Mouse (Mus musculus) forebrain, embryonic 13.5 days (tissue): ENCODE data around the gene Plekhm2. TPM values are rescaled to one million over a fixed set of nuclear protein-coding genes. Genes with fewer than 3 reads are reported as not detected.

ENCODE experiments used
- ATAC-seq: fragments of 200-750 bp; cut with Nextera tagmentation; 2 replicates; pipeline ENCODE4 v1.8.0; 2017
- H3K27ac ChIP-seq: fragments of 300-500 bp; sonication (generic); 2 replicates; pipeline ENCODE4 v1.5.1; 2015; ENCODE audit warnings: inconsistent platforms, mild to moderate bottlenecking, moderate library complexity
- H3K27me3 ChIP-seq: fragments of 300-500 bp; sonication (generic); 2 replicates; pipeline ENCODE4 v1.6.1; 2015; ENCODE audit warnings: mild to moderate bottlenecking, inconsistent platforms
- H3K36me3 ChIP-seq: fragments of 300-500 bp; sonication (generic); 2 replicates; pipeline ENCODE4 v1.6.1; 2015; ENCODE audit warnings: mild to moderate bottlenecking, inconsistent platforms; ENCODE audit not compliant: poor library complexity, severe bottlenecking
- H3K4me1 ChIP-seq: fragments of 300-500 bp; sonication (generic); 2 replicates; pipeline ENCODE4 v1.6.1; 2015; ENCODE audit warnings: inconsistent platforms
- H3K4me2 ChIP-seq: fragments of 300-500 bp; sonication (generic); 2 replicates; pipeline ENCODE4 v1.6.1; 2015; ENCODE audit warnings: inconsistent platforms, mild to moderate bottlenecking, moderate library complexity
- H3K4me3 ChIP-seq: fragments of 300-500 bp; sonication (generic); 2 replicates; pipeline ENCODE4 v1.5.1; 2015; ENCODE audit warnings: mild to moderate bottlenecking, inconsistent platforms
- H3K9ac ChIP-seq: fragments of 300-500 bp; sonication (generic); 2 replicates; pipeline ENCODE4 v1.6.1; 2015; ENCODE audit warnings: mild to moderate bottlenecking, inconsistent platforms
- H3K9me3 ChIP-seq: fragments of 300-500 bp; sonication (generic); replicated peaks from 2 replicates; pipeline ENCODE4 v1.6.1; 2016; ENCODE audit warnings: inconsistent platforms
- WGBS: fragments of 180-500 bp; shearing (Covaris S2); methylation state at CpG from one replicate; pipeline ENCODE4 v1.1.7; 2015; 5-methylcytosine and 5-hydroxymethylcytosine counted together
- polyA plus RNA-seq: library from polyadenylated mRNA; unstranded; fragments of >200 nt; fragmentation: Nextera tagmentation; extraction: Ambion mirVana; gene quantifications from 2 replicates; pipeline ENCODE4 v1.2.1, GENCODE M21; 2015

The Plekhm2 gene
- polyA plus RNA-seq, 1 experiment from 2014 or later = 6.1 TPM

DNA sequence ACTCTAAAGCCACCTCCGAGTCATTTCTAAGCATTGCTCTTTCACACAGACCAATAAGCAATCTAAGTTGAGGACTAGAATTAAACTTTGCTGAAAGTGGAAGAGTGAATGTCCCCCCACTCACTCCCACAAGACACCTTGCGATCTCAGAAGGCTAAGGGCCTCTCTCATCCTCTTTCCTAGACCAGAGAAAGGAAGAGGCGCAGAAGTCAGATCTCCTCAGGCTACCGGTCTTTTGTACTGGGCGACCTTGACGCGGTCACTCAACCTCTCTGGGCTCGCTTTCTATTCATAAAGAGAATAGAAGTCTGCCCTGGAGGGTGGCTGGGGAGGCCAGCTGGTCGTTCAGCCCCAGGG is 65.8 kb downstream of the Plekhm2 start:
- no peak for ATAC-seq
- Histone ChIP-seq H3K36me3 (peaks cover 5% of the 10 kb centered on the region; the same call in 1 of the 2 replicates), H3K27me3 (peaks cover 54% of the 10 kb centered on the region), H3K4me3 (peak overlapping the region; percentile 50), H3K27ac (no peak overlapping the region), H3K9me3 (no peaks in the 10 kb centered on the region), H3K9ac (peak overlapping the region; percentile 62), H3K4me2 (peak overlapping the region; percentile 76), H3K4me1 (peaks cover 16% of the 10 kb centered on the region)
- WGBS = 5% methylated on average over 9 of the region's 9 CpGs

DNA sequence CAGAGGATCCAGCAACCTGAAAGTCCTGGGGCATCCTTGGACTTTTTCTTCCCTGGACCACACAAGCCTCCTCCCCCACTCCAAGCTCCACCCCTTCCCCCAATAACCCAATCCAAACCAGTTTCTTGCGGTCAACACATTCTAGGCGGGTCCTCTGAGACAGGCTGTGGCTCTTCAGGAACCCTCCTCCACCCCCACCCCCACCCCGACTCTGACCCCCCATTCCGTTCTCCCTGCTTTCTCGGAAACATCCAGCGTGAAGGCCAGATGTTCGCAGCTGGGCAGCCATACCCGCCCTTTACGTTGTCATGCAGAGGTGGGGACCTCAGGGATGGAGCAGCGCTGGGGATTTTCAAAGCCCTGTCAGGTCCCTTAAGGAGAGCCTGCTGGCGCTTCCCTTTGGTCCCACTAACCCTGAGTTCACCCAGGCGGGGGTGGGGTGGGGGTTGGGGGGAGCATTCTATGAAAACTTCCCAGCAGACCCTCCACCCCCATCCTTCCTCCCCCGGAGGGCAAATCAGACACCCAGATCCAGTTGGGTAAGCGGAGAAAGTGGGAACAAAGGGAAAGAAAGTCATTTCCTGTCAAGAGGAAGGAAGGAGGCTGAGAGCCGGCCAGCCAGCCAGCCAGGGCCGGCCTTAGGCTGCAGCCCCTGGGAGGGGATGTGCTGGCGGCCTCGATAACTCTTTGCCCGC is 66.4 kb downstream of the Plekhm2 start:
- no peak for ATAC-seq
- Histone ChIP-seq H3K9ac (peak overlapping the region; percentile 62), H3K4me1 (peaks cover 16% of the 10 kb centered on the region), H3K27me3 (peaks cover 54% of the 10 kb centered on the region), H3K36me3 (peaks cover 5% of the 10 kb centered on the region; the same call in 1 of the 2 replicates), H3K4me3 (peak overlapping the region; percentile 50), H3K4me2 (peak overlapping the region; percentile 76), H3K9me3 (no peaks in the 10 kb centered on the region), H3K27ac (no peak overlapping the region)
- WGBS = 2% methylated on average over 19 of the region's 19 CpGs

DNA sequence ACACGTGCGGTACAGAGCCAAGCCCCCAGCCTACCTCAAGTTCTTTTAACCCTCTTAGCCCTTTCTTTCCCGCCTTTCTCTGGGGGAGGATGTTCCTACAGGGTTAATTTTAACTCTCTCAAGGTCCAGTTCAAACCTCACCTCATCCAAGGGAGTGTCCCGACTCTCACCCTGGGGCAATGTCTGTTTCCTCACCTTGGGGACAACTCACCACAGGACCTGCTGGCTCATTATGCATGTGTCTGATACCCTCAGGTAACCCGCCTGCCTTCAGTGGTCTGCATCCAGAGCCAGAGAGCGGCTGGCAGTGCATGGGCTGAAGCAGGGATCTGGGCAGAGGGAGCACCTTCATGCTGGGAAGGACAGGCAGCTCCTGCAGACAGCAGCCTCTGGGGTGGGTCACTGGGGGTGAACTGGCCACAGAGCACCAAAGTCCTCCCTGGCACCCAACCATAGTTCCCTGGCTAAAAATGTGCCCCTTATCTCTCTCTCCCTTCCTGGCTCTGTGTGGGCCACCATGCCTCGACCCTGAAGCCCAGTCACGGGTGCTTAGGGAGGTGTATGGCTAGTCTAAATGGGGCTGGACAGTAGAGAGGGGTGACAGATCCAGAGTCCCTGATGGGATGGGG is 67.9 kb downstream of the Plekhm2 start:
- 84% methylated on average over 8 of the region's 8 CpGs for WGBS
- peaks cover 5% of the 10 kb centered on the region; the same call in 1 of the 2 replicates for H3K36me3 ChIP-seq
- H3K4me3 ChIP-seq = no peak overlapping the region
- no peak overlapping the region for H3K4me2 ChIP-seq
- no peak overlapping the region for H3K27ac ChIP-seq
- ATAC-seq = no peak
- H3K4me1 ChIP-seq = peaks cover 16% of the 10 kb centered on the region
- no peak overlapping the region for H3K9ac ChIP-seq
- H3K27me3 ChIP-seq = peaks cover 48% of the 10 kb centered on the region
- no peaks in the 10 kb centered on the region for H3K9me3 ChIP-seq

DNA sequence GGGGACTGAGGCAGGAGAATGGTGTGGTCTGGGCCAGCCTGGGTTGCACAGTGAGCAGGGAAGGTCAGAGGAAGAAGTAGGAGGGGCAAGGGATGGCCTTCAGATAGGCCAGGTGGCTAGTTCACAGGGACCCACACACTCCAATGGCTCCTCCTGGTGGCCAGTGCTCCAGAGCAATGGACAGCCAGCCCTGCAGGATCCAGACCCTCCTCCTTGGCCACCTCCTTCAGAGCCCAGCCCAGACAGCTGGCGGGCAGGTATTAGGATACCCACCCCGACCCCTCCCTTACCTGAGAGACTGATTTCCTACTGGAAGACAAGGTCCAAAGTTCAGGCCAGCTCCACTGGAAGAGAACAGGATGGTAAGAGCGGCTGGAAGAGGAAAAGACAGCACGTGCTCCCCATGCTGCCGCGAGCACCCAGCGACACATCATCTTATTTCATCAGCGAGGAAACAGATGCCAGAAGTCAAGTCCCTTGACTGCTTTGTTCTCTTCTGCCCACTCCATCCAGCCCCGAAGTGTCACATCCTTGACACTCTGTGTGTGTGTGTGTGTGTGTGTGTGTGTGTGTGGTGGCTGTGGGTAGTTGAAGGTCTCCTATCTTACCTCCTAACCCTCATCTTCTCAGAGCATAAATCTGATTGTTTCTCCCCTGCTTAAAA is 69.0 kb downstream of the Plekhm2 start:
- no peak overlapping the region for H3K4me3 ChIP-seq
- H3K27ac ChIP-seq = no peak overlapping the region
- H3K27me3 ChIP-seq = peaks cover 40% of the 10 kb centered on the region
- H3K36me3 ChIP-seq = peaks cover 5% of the 10 kb centered on the region; the same call in 1 of the 2 replicates
- ATAC-seq = no peak
- no peaks in the 10 kb centered on the region for H3K9me3 ChIP-seq
- peaks cover 16% of the 10 kb centered on the region for H3K4me1 ChIP-seq
- WGBS = 81% methylated on average over 9 of the region's 9 CpGs
- H3K4me2 ChIP-seq = no peak overlapping the region
- H3K9ac ChIP-seq = no peak overlapping the region

DNA sequence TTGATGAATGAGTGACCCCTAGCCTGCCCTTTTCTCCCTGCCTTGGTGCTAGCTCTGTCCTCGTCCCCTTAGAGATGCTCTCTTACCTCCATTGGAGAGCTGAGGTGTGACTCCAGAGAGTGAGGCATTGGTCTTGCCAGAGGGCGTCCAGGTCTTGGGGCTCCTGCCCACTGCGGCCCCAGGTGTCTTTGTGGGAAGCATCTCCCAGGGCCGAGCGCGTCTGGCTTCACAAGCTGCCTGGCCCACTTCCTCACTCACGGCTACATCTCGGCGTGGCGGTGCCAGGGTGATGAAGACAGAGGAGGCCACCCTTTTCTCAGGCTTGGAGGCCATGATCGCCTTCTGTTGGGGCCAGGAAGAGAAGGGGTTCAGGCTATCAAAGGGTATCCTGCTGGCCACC is 69.6 kb downstream of the Plekhm2 start:
- H3K4me1 ChIP-seq = peaks cover 16% of the 10 kb centered on the region
- peaks cover 5% of the 10 kb centered on the region; the same call in 1 of the 2 replicates for H3K36me3 ChIP-seq
- H3K9ac ChIP-seq = no peak overlapping the region
- H3K9me3 ChIP-seq = no peaks in the 10 kb centered on the region
- no peak overlapping the region for H3K4me2 ChIP-seq
- H3K27me3 ChIP-seq = peaks cover 34% of the 10 kb centered on the region
- no peak overlapping the region for H3K27ac ChIP-seq
- H3K4me3 ChIP-seq = no peak overlapping the region
- no peak for ATAC-seq
- WGBS = 95% methylated on average over 11 of the region's 11 CpGs

DNA sequence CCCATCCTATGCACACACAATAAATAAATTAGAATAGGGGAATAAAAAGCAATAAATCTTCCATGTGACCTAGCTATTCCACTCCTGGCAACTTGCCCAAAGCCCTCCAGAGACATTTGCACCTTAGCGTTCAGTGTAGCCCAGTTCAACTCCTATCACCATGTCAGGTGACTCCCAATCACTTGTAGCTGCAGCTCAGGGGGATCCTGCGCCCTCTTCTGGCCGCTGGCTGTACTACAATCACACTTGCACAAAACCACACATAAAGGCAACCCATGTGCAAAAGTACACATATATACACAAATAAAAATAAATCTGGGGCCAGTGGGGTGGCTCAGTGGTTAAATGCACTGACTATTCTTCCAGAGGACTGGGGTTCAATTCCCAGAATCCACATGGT is 73.2 kb downstream of the Plekhm2 start:
- WGBS = 22% methylated on average over 3 of the region's 3 CpGs

DNA sequence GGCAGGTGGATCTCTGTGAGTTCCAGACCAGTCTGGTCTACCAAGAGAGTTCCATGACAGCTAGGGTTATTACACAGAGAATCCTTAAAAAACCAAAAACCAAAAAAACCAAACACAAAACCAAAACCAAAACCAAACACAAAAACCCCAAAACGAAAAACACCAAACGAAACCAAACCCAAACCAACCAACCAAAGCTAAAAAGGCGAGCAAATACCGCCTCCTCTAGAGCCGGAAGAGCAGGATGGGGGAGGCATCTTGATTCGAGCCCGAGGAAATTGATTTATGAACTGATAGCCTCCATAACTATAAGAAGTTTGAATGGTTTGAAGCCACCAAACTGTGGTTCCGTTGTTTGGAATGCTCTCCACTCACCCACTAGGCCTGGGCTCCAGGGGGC is 80.8 kb downstream of the Plekhm2 start:
- H3K27me3 ChIP-seq = no peaks in the 10 kb centered on the region
- H3K27ac ChIP-seq = no peak overlapping the region
- H3K36me3 ChIP-seq = no peaks in the 10 kb centered on the region
- WGBS = 91% methylated on average over 8 of the region's 8 CpGs
- ATAC-seq = no peak
- no peak overlapping the region for H3K4me3 ChIP-seq
- no peaks in the 10 kb centered on the region for H3K9me3 ChIP-seq
- H3K4me2 ChIP-seq = no peak overlapping the region
- H3K4me1 ChIP-seq = no peaks in the 10 kb centered on the region
- H3K9ac ChIP-seq = no peak overlapping the region

More for the DNA sequence above, 73.2 kb downstream of the Plekhm2 start:
- H3K36me3 ChIP-seq = peaks cover 5% of the 10 kb centered on the region; the same call in 1 of the 2 replicates
- H3K27me3 ChIP-seq = no peaks in the 10 kb centered on the region
- no peak overlapping the region for H3K4me2 ChIP-seq
- H3K4me1 ChIP-seq = no peaks in the 10 kb centered on the region
- H3K9me3 ChIP-seq = no peaks in the 10 kb centered on the region
- ATAC-seq = no peak
- H3K4me3 ChIP-seq = no peak overlapping the region
- no peak overlapping the region for H3K9ac ChIP-seq
- H3K27ac ChIP-seq = no peak overlapping the region

DNA sequence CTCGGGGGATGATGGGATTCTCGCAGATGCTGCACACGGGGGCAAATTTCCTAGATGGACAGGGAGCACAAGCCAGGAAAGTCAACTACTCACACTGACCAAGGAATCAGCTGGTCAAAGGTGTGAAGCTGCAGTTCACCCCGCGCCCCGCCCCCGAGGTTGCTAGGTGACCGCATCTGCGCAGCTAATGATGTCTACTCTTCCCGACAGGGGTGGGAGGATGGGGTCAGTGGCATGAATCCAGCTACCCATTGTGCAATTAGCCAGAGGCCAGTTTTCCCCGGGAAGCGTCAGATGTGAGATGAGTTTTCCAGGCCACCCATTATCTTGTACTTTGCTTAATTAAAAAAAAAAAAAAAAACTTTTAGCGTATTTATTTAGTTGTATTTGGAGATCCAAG is 83.6 kb downstream of the Plekhm2 start:
- Histone ChIP-seq H3K4me2 (no peak overlapping the region), H3K36me3 (no peaks in the 10 kb centered on the region), H3K27me3 (no peaks in the 10 kb centered on the region), H3K9ac (no peak overlapping the region), H3K4me3 (no peak overlapping the region), H3K9me3 (no peaks in the 10 kb centered on the region), H3K27ac (no peak overlapping the region), H3K4me1 (no peaks in the 10 kb centered on the region)
- ATAC-seq = no peak
- WGBS = 81% methylated on average over 13 of the region's 13 CpGs

DNA sequence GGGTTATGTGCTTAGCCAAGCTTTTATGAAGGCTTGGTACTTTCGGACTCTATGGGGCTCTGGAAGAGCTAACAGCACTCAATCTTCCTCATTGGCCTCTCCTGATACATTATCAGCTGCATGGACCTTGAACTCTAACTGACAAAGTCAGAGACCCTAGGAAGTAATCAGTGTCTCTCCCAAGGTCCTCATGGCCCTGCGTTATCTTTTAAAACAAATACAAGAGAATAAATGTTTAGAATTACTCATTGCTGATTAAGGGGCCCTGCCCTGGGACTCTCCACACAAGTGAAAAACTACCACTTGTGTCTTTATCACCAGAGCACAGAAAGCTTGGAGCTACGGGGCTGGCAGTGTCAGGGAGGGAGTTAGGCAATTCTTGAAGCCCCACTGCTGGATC is 85.9 kb downstream of the Plekhm2 start:
- WGBS = 82% methylated on average over 3 of the region's 3 CpGs

DNA sequence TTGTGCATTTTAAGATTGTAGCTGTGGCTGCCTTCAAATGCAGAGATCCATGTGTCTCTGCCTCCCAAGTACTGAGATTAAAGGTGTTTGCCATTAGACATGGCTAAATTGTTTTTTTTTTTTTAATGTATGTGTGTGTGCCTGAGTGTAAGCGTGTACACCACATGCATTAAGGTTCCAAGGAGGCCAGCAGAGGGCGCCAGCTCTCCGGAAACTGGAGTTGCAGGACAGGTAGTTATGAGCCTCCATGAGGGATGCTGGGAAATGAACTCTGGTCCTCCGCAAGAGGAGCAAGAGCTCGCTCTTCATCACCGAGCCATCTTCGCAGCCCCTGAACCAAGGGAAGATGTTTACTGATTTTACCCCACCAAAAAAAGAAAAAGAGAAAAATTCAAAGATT is 87.8 kb downstream of the Plekhm2 start:
- no peaks in the 10 kb centered on the region for H3K36me3 ChIP-seq
- 0 out of 2 replicates have a peak, but pooled peaks cover 3% of the 10 kb centered on the region for H3K4me1 ChIP-seq
- no peaks in the 10 kb centered on the region for H3K9me3 ChIP-seq
- no peaks in the 10 kb centered on the region; the same call in 1 of the 2 replicates for H3K27me3 ChIP-seq
- WGBS = 93% methylated on average over 7 of the region's 7 CpGs
- no peak overlapping the region for H3K4me2 ChIP-seq
- H3K9ac ChIP-seq = no peak overlapping the region
- H3K27ac ChIP-seq = no peak overlapping the region
- H3K4me3 ChIP-seq = no peak overlapping the region
- ATAC-seq = no peak

More for the DNA sequence above, 85.9 kb downstream of the Plekhm2 start:
- H3K36me3 ChIP-seq = no peaks in the 10 kb centered on the region
- no peak for ATAC-seq
- 0 out of 2 replicates have a peak, but pooled peaks cover 3% of the 10 kb centered on the region for H3K4me1 ChIP-seq
- no peak overlapping the region for H3K4me2 ChIP-seq
- no peaks in the 10 kb centered on the region; the same call in 1 of the 2 replicates for H3K27me3 ChIP-seq
- H3K9ac ChIP-seq = no peak overlapping the region
- H3K9me3 ChIP-seq = no peaks in the 10 kb centered on the region
- no peak overlapping the region for H3K4me3 ChIP-seq
- H3K27ac ChIP-seq = no peak overlapping the region

DNA sequence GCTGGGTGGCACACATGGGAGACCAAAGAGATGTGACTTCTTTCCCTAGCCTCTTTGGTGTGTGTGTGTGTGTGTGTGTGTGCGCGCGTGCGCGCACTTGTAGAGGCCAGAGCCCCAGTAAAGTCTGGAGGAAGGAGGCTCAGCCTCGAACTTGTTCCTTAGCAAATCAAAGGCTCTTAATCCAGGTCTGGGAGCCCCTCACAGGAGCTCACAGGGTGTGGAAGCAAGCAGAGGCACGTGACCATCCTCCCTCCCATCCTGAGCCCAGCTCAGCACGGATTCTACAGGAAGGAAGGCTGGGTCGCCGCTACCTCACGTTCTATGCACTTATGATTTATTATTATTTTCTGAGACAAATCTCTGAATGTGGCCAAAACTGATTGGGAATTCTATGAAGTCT is 88.3 kb downstream of the Plekhm2 start:
- WGBS = 87% methylated on average over 11 of the region's 11 CpGs
- Histone ChIP-seq H3K27ac (no peak overlapping the region), H3K9ac (no peak overlapping the region), H3K9me3 (no peaks in the 10 kb centered on the region), H3K36me3 (no peaks in the 10 kb centered on the region), H3K4me1 (0 out of 2 replicates have a peak, but pooled peaks cover 3% of the 10 kb centered on the region), H3K4me2 (no peak overlapping the region), H3K4me3 (no peak overlapping the region), H3K27me3 (no peaks in the 10 kb centered on the region; the same call in 1 of the 2 replicates)
- no peak for ATAC-seq
